Mouse (Mus musculus): Measurements from ENCODE around the gene Naif1. TPM values are rescaled to one million over a fixed set of nuclear protein-coding genes. Genes with fewer than 3 reads are reported as not detected.
"Not testable (repeated sequence)": the region's sequence is repeated elsewhere in the genome, so short reads cannot be mapped to it uniquely, and the experiment has no call there.

Naif1 gene
- total RNA-seq, 1 experiment from 2014 or later = 2.4 TPM

DNA sequence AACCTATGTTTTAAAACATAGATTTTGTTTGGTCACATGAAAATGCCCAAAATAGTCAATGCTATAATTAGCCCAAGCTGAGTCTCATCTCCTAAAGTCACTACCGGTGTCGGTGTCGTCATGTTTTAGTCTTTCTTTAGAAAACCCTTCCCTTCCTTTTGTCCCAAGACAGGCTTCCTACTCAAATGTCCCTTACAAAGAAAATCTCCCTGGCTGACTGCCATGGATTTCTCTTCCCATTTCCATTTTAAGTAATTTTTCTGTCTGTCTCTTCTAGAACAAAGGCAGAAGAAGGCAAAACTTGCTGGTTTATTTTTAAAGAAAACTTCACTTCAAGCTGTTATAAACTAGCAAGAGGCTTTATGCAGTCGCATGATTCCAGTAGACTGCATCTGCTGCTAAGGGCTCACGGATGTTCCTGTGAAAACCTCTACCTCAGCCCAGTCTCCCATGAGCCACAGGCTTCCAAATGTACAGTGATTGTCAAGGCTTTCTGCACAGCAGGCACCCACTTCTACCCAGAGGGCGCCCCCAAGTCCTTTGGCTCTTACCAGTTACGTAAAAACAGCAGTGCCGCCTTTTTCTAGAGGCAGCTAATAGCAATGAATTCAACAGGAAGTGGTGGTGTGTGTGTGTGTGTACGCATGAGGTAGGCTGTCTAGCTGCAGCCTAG is 2.9 kb upstream of the Naif1 start:
- ATAC-seq (replicated peaks in 1 of 2; ENCODE audit: insufficient read depth in 1 of 2, low FRiP score in 2 of 2, low TSS enrichment in 1 of 2, low read depth in 1 of 2, poor library complexity in 2 of 2, severe bottlenecking in 2 of 2) = peak in 1 of 2 experiments; percentile 25; a peak in 1 of 4 replicates

DNA sequence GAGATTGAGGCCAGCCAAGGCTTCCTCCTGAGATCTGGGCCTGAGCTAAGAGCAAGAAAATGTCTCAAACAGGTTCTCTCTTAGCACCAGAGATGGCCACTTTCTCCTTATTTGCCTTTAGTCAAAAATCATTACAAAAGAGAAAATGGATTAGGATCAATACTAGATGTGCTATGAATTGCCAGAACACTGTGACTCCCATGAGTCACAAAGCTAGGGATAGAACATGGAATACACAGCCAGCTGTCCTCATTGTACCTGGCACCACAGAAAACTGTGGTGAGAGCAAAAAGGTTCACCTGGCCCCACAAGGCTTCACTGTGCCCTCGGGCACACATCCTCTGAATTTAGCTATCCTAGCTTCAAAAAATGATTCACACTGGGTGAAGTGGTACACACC is 1.8 kb upstream of the Naif1 start:
- ATAC-seq (replicated peaks in 1 of 2; ENCODE audit: insufficient read depth in 1 of 2, low FRiP score in 2 of 2, low TSS enrichment in 1 of 2, low read depth in 1 of 2, poor library complexity in 2 of 2, severe bottlenecking in 2 of 2) = no peak

DNA sequence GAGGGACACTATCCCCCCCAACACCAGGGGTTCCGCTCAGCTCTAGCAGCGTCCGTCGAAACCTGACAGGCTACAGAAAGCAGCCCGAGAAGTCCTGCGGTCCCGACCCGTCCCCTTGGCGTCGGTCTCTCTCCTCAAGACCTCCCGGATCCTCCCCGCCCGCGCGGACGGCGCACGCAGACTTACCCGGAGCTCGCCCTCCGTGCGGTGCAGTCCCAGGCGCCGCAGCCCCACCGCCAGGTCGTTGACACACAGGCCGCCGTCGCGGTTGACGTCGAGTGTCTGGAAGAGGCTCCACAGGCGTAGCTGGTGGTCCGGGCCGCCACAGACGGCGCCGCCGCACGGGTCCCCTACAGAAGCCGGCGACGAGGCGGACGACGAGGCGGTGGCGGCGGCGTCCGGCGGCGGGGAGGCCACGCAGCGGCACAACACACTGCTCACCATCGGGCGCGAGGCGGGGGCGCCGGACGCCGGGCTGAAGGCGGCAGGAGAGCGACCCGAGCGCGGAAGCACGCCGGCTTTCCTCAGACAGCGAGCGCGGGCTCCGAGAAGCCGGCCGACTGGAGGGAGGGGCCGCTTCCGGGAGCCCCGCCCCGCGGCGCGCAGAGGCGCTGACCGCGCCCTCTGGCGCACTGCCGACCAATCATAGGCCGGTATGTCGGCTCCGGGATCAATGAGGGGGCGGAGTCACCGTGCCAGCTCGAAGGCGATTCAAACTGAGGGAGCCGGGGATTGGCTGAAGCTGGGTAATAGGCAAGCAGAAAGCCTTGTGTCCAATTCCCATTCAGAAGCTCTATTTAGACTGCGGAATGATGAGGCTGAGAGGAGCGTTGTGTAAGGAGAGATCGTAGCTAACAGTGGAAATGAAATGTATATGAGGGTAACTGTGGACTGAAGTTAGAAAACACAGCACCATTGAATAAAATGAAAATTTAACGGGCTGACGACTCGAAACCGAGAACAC is 906 bp downstream of the Naif1 start, which contains the start of gene Slc25a25:
TSS of gene Slc25a25 (minus strand) at position 565 of the 964 bp plus-strand sequence.
- ATAC-seq (replicated peaks in 1 of 2; ENCODE audit: insufficient read depth in 1 of 2, low FRiP score in 2 of 2, low TSS enrichment in 1 of 2, low read depth in 1 of 2, poor library complexity in 2 of 2, severe bottlenecking in 2 of 2) = peak; percentile 80 to 84

DNA sequence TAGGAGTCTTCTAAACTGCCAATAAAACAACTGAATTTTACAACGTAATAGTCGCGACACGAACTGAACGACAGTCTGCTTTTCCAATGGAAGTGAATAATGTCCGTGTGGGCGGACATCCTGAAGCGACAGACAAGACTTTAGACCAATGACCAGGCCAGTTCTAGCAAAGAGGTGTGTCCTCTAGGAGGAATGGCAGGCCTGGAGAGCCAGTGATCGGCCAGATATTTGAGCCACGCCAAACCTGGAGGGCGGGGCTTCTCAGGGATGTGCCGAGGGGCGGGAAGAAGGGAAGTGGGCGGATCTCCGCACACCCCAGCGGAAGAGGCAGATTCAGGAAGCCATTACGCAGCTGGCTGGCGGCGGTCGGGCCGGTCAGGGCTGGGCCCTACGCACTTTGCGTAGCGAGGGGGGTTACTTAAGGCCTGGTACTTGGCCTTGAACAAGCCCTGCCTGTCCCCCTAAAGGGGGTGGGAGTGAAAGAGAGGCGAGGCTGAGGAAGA is 1.7 kb downstream of the Naif1 start:
- peak; percentile 87 to 93 for ATAC-seq (replicated peaks in 1 of 2; ENCODE audit: insufficient read depth in 1 of 2, low FRiP score in 2 of 2, low TSS enrichment in 1 of 2, low read depth in 1 of 2, poor library complexity in 2 of 2, severe bottlenecking in 2 of 2)

DNA sequence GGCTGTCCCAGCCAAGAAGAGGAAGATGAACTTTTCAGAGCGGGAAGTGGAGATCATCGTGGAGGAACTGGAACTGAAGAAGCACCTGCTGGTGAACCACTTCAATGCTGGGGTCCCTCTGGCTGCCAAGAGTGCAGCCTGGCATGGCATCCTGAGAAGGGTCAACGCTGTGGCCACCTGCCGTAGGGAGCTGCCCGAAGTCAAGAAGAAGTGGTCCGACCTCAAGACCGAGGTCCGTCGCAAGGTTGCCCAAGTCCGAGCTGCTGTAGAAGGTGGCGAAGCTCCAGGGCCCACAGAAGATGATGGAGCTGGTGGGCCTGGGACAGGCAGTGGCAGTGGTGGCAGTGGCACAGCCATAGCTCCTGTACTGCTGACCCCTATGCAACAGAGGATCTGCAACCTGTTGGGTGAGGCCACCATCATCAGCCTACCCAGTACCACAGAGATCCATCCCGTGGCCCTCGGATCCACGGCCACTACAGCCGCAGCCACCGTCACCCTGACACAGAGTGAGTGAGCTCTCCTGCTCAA is 2.2 kb downstream of the Naif1 start:
- ATAC-seq (replicated peaks in 1 of 2; ENCODE audit: insufficient read depth in 1 of 2, low FRiP score in 2 of 2, low TSS enrichment in 1 of 2, low read depth in 1 of 2, poor library complexity in 2 of 2, severe bottlenecking in 2 of 2) = peak in 1 of 2 experiments; percentile 20; a peak in 2 of 4 replicates

DNA sequence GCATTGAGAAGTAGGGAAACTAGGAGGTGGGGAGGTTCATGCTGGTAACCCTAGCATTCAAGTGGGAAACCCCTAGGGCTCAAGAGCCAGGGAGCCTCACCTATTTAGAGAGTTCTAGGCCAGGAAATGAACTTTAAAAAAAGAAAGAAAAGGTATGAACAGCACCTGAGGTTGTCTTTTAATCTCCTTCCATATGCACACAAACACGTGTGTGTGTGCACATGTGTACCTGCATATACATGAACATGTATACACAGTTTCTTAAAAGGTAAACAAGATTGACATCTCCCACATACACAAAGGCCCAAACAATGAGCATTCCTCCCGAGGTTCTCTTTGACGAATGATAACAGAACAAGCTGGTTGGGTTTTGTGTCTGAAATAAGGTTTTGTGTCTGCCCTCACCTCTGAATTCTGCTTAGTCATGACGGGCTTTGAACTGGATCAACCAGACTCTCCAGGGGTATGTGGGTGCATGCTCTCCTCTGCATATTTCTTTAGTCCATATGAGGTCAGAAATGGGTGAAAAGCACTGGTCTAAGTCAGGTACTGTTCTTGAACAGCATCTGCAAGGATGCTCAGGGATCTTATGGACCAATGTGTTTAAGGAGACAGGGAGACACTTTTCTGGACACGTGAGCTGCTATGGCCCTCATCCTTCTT is 3.5 kb downstream of the Naif1 start:
- ATAC-seq (replicated peaks in 1 of 2; ENCODE audit: insufficient read depth in 1 of 2, low FRiP score in 2 of 2, low TSS enrichment in 1 of 2, low read depth in 1 of 2, poor library complexity in 2 of 2, severe bottlenecking in 2 of 2) = no peak

DNA sequence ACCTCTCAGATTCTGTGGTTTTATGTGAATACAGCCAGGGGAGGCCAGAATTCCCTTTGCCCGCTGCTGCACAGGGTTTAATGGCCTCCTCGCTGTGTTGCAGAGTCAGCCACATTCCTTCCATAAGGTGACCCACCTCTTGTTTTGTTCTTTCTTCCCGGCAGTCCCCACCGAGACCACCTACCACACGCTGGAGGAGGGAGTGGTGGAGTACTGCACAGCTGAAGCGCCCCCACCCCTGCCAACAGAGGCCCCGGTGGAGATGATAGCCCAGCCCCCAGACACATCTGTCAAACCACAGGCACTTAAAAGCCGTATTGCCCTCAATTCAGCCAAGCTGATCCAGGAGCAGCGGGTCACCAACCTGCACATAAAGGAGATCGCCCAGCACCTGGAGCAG is 4.4 kb downstream of the Naif1 start:
- ATAC-seq (replicated peaks in 1 of 2; ENCODE audit: insufficient read depth in 1 of 2, low FRiP score in 2 of 2, low TSS enrichment in 1 of 2, low read depth in 1 of 2, poor library complexity in 2 of 2, severe bottlenecking in 2 of 2) = no peak

DNA sequence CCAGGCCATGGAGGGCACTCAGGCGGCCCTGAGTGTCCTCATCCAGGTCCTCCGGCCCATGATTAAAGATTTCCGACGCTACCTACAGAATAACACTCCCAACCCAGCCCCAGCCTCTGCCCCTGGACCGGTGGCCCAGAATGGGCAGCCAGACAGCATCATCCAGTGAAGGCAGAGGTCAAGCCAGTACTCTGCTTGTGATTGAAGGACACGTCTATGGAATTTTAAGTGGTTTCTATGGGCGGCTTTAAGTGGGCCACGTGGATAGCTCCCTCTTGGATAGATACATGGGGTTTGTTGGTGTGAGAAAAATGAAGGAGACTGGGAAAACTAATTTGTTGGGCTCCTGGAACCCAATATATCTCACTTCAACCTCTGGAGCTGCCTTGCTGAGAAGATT is 4.8 kb downstream of the Naif1 start:
- no peak for ATAC-seq (replicated peaks in 1 of 2; ENCODE audit: insufficient read depth in 1 of 2, low FRiP score in 2 of 2, low TSS enrichment in 1 of 2, low read depth in 1 of 2, poor library complexity in 2 of 2, severe bottlenecking in 2 of 2)

DNA sequence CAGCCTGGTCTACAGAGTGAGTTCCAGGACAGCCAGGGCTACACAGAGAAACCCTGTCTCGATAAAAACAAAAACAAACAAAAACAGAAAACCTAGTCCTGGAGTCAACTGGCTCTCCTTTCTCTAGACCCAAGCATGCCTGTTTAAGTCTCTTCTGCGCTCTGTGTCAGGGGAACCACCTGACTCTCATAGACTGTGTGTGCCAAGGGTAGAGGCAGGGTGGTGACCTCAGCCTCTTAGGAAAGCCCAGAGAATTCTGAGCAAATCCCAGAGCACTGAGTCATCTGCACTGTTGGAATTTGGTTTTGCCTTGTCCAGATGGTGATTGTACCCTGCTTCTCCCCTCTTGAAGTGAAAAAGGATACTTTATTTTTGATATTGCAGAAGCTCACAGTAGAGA is 8.0 kb downstream of the Naif1 start:
- no peak for ATAC-seq (replicated peaks in 1 of 2; ENCODE audit: insufficient read depth in 1 of 2, low FRiP score in 2 of 2, low TSS enrichment in 1 of 2, low read depth in 1 of 2, poor library complexity in 2 of 2, severe bottlenecking in 2 of 2)

DNA sequence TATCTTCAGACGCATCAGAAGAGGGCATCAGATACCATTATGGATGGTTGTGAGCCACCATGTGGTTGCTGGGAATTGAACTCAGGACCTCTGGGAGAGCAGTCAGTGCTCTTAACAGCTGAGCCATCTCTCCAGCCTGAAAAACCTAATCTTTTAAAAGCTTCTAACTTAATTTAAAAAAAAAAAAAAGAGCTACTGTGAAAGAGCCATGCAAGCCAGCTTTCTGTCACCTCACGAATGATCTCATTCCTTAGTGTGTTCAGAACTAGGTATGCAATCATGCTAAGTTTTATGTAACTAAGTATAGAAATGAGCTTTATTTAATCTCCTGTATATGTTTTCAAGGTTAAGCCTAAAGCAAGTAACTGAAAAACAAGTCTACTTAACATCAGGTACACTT is 9.4 kb downstream of the Naif1 start:
- ATAC-seq (replicated peaks in 1 of 2; ENCODE audit: insufficient read depth in 1 of 2, low FRiP score in 2 of 2, low TSS enrichment in 1 of 2, low read depth in 1 of 2, poor library complexity in 2 of 2, severe bottlenecking in 2 of 2) = no peak

DNA sequence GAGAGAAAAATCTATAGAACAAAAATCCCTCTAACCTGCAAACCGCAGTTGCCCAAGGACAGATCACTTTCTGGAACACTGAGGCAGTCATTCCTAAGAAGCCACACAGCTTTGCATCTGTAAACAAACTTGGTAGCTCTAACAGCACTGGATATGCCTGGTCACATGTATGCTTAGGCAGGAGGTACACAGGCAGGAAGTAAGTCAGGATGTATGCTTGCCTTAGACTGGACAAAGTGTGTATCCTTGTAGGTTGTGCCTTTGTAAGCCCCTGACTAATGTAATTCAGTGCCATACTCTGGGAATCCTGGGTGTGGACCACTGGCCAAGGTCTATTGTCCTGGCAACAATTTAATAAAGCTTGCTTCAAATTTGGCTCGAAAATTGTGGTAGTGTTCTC is 13.5 kb downstream of the Naif1 start:
- no peak for ATAC-seq (replicated peaks in 1 of 2; ENCODE audit: insufficient read depth in 1 of 2, low FRiP score in 2 of 2, low TSS enrichment in 1 of 2, low read depth in 1 of 2, poor library complexity in 2 of 2, severe bottlenecking in 2 of 2)

DNA sequence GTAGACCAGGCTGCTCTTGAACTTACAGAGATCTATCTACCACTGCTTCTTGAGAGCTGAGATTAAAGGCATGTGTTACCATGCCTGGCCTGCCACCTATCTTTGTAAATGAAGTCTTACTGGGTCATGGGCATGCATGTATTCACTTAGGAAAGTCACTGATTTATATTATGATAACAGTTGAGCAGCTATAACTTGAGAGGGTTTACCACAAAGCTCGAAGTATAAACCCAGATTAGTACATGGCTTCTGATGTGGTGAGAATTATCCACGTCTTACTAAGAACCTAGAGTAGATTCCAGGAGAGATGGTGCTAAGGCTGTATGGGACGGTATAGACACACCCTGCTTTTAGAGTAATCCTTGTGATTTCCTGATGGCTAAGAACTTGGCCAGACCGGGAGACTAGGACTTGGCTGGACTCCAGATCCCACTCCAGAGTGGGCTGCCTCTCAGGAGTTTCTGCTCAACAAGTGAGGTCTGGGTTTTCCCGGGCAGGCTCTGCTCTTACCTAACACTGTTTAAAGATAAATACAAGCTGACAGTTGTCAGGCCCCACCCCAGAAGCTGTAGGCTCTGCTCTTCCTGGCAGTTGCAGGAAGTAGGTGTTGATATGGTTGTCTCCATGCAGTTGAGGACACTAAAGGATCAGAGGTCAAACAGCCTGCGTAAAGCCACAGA is 14.1 kb downstream of the Naif1 start:
- no peak; a peak in 1 of 4 replicates for ATAC-seq (replicated peaks in 1 of 2; ENCODE audit: insufficient read depth in 1 of 2, low FRiP score in 2 of 2, low TSS enrichment in 1 of 2, low read depth in 1 of 2, poor library complexity in 2 of 2, severe bottlenecking in 2 of 2)

DNA sequence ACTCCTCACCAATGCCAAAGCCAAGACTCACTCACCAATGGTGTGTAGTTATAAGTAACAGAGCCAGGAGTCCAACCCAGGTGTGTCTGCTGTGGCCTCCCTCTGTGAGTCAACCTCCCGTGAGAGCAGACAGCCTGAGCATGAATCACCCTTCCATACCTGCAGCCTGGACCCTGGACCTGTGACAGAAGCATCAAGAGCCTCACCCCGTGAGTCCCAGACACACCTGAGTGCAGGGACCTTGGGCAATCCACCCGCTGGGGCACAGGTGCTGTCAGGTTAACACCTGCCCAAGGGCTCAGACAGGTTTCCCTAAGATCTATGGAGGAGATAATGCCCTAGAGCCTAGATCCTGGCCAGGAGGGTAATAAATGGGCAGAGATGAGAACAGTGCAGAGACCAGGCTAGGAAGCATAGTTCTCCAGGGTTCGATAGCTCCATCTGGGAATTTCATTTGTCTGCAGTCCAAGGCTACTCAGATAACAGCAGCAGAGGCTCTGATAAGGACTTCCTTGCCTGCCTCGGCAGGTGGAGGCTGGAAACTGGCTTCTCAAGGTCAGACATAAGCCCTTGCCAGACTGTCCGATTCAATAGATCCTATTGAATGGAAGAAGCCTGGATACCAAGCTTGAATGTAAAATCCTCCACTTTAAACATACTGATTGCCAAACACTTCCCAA is 20.9 kb downstream of the Naif1 start:
- no peak for ATAC-seq (replicated peaks in 1 of 2; ENCODE audit: insufficient read depth in 1 of 2, low FRiP score in 2 of 2, low TSS enrichment in 1 of 2, low read depth in 1 of 2, poor library complexity in 2 of 2, severe bottlenecking in 2 of 2)

DNA sequence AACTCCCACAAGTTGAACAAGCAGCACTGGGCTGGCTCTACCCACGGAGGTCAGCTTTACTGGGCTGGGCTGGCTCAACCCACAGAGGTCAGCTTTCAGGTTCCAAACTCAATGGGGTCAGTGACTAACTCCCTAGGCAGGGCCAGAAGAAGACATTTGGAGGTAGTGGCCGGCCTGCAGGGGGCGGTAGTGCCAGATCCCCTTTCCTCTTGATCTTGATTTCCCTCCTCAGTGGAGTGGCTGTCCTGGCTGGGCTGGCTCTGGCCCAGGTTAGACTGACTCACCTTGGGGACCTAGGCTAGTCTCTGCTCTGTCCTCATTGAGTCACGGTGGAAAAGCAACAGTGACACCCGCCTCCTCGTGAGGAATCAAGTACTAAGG is 21.4 kb downstream of the Naif1 start:
- ATAC-seq (replicated peaks in 1 of 2; ENCODE audit: insufficient read depth in 1 of 2, low FRiP score in 2 of 2, low TSS enrichment in 1 of 2, low read depth in 1 of 2, poor library complexity in 2 of 2, severe bottlenecking in 2 of 2) = no peak

DNA sequence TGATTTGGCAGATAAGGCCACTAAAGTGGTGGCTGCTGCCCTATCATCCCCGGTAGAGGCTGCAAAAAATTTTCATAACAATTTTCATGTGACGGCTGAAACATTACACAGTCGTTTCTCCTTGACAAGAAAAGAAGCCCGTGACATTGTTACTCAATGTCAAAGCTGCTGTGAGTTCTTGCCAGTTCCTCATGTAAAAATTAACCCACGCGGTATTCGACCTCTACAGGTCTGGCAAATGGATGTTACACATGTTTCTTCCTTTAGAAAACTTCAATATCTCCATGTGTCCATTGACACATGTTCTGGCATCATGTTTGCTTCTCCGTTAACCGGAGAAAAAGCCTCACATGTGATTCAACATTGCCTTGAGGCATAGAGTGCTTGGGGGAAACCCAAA is 25.1 kb downstream of the Naif1 start:
- ATAC-seq (replicated peaks in 1 of 2; ENCODE audit: insufficient read depth in 1 of 2, low FRiP score in 2 of 2, low TSS enrichment in 1 of 2, low read depth in 1 of 2, poor library complexity in 2 of 2, severe bottlenecking in 2 of 2) = not testable (repeated sequence)

DNA sequence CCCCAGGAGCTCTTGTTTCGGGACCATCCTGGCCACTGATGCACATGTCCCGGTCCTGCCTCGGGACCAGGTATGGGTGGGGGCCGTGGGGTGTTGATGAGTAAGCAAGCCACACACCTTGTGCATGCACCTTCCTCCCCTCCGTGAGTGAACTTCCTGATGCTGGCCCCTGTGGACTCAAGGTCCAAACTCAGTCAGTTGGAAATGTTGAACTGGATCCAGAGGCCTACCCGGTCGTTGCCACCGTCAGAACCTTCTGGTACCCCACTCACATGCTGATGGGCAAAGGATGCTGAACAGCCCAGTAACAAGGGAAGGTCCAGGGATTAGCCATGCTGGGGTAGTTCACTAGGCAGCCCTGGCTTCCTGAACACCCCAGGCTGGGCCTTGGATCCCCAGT is 32.1 kb downstream of the Naif1 start:
- ATAC-seq (replicated peaks in 1 of 2; ENCODE audit: insufficient read depth in 1 of 2, low FRiP score in 2 of 2, low TSS enrichment in 1 of 2, low read depth in 1 of 2, poor library complexity in 2 of 2, severe bottlenecking in 2 of 2) = no peak

Measured in hematopoietic stem cell, adult 5-6 weeks (primary cell).